Mouse (Mus musculus): ENCODE data around the gene Ctbp2.

GRCm38 (mm10) chr7:133124701-133125485 is 739 bp upstream of the Ctbp2 start:
- TF ChIP-seq CTCF (IDR thresholded peaks at IDR 0.05; ENCODE audit: insufficient read depth, low read depth, low read length) = no peak
- no peak for TF ChIP-seq POLR2A (IDR thresholded peaks at IDR 0.05; ENCODE audit: insufficient read depth, low read depth, low read length)

Measured in olfactory bulb, adult 2 months (tissue).